Mouse (Mus musculus) kidney, embryonic 16.5 days (tissue): ENCODE measurements around the gene Rdh5. TPM values are rescaled to one million over a fixed set of nuclear protein-coding genes. Genes with fewer than 3 reads are reported as not detected.
A peak's percentile ranks its signal among the peaks of the same experiment; 100 is the strongest.

Source experiments
- ATAC-seq: fragments of 200-750 bp; cut with Nextera tagmentation; 2 replicates; pipeline ENCODE4 v1.8.0; 2017; ENCODE audit warnings: moderate TSS enrichment; ENCODE audit not compliant: low FRiP score, low TSS enrichment
- H3K27ac ChIP-seq: fragments of 300-500 bp; sonication (generic); 2 replicates; pipeline ENCODE4 v1.5.1; 2014; ENCODE audit warnings: low read length
- H3K27me3 ChIP-seq: fragments of 300-500 bp; sonication (generic); 2 replicates; pipeline ENCODE4 v1.6.1; 2014; ENCODE audit warnings: low read length, control low read depth, mixed read lengths; ENCODE audit not compliant: insufficient read depth
- H3K36me3 ChIP-seq: fragments of 300-500 bp; sonication (generic); 2 replicates; pipeline ENCODE4 v1.6.1; 2014; ENCODE audit warnings: low read length, control low read depth, mixed read lengths; ENCODE audit not compliant: insufficient read depth
- H3K4me1 ChIP-seq: fragments of 300-500 bp; sonication (generic); 2 replicates; pipeline ENCODE4 v1.6.1; 2014; ENCODE audit warnings: low read length, control low read depth, mixed read lengths; ENCODE audit not compliant: insufficient read depth
- H3K4me2 ChIP-seq: fragments of 300-500 bp; sonication (generic); replicated peaks from 2 replicates; pipeline ENCODE4 v1.6.1; 2014; ENCODE audit warnings: low read depth, low read length
- H3K4me3 ChIP-seq: fragments of 300-500 bp; sonication (generic); 2 replicates; pipeline ENCODE4 v1.5.1; 2014; ENCODE audit warnings: mild to moderate bottlenecking, low read length
- H3K9ac ChIP-seq: fragments of 300-500 bp; sonication (generic); replicated peaks from 2 replicates; pipeline ENCODE4 v1.6.1; 2014; ENCODE audit warnings: low read length
- H3K9me3 ChIP-seq: fragments of 300-500 bp; sonication (generic); 2 replicates; pipeline ENCODE4 v1.6.1; 2016; ENCODE audit warnings: low read length, control low read depth
- WGBS: fragments of 180-500 bp; shearing (Covaris S2); extraction: QIAGEN DNeasy Blood & Tissue Kit; methylation state at CpG from one replicate; pipeline ENCODE4 v1.1.7; 2014; 5-methylcytosine and 5-hydroxymethylcytosine counted together
- polyA plus RNA-seq: library from polyadenylated mRNA; unstranded; fragments of >200 nt; fragmentation: Nextera tagmentation; extraction: Ambion mirVana; gene quantifications from 2 replicates; pipeline ENCODE4 v1.2.1, GENCODE M21; 2015

The Rdh5 gene
- polyA plus RNA-seq, 1 experiment from 2014 or later = 20.5 TPM

- no peak overlapping the region for H3K9ac ChIP-seq
- no peak overlapping the region for H3K27ac ChIP-seq
- no peak for ATAC-seq
- no peaks in the 10 kb centered on the region for H3K36me3 ChIP-seq
- H3K27me3 ChIP-seq = peaks cover 53% of the 10 kb centered on the region
- no peak overlapping the region for H3K4me3 ChIP-seq
- peaks cover 10% of the 10 kb centered on the region for H3K4me1 ChIP-seq
- 36% methylated on average over 2 of the region's 2 CpGs for WGBS
- H3K4me2 ChIP-seq = no peak overlapping the region
- H3K9me3 ChIP-seq = no peaks in the 10 kb centered on the region
These were observed 8.8 kb upstream of the Rdh5 start for GRCm38 (mm10) chr10:128931441-128931840.

GRCm38 (mm10) chr10:128929638-128930378 is 7.1 kb upstream of the Rdh5 start:
- H3K9ac ChIP-seq = no peak overlapping the region
- H3K4me3 ChIP-seq = no peak overlapping the region
- no peak overlapping the region for H3K27ac ChIP-seq
- H3K27me3 ChIP-seq = peaks cover 40% of the 10 kb centered on the region
- peaks cover 10% of the 10 kb centered on the region for H3K4me1 ChIP-seq
- H3K4me2 ChIP-seq = no peak overlapping the region
- no peaks in the 10 kb centered on the region for H3K9me3 ChIP-seq
- 60% methylated on average over 7 of the region's 7 CpGs for WGBS
- H3K36me3 ChIP-seq = no peaks in the 10 kb centered on the region
- ATAC-seq = no peak

- peaks cover 10% of the 10 kb centered on the region for H3K4me1 ChIP-seq
- H3K4me2 ChIP-seq = no peak overlapping the region
- no peak overlapping the region for H3K9ac ChIP-seq
- peaks cover 25% of the 10 kb centered on the region for H3K27me3 ChIP-seq
- WGBS = 41% methylated on average over 4 of the region's 4 CpGs
- no peaks in the 10 kb centered on the region for H3K36me3 ChIP-seq
- no peaks in the 10 kb centered on the region for H3K9me3 ChIP-seq
- no peak overlapping the region for H3K4me3 ChIP-seq
- no peak for ATAC-seq
- no peak overlapping the region for H3K27ac ChIP-seq
These were observed 5.7 kb upstream of the Rdh5 start for GRCm38 (mm10) chr10:128928356-128928755.

GRCm38 (mm10) chr10:128923935-128924334 is 1.2 kb upstream of the Rdh5 start, which contains the start of gene Bloc1s1:
Gene Bloc1s1 (minus strand): TSS chr10:128924035.
- Histone ChIP-seq H3K9ac (peak within 1 kb of the TSS; percentile 83), H3K27me3 (0 out of 2 replicates have a peak, but pooled peaks cover 3% of the 10 kb centered on the region), H3K4me2 (peak within 1 kb of the TSS; percentile 90), H3K36me3 (no peaks in the 10 kb centered on the region), H3K4me3 (peak within 1 kb of the TSS; percentile 83), H3K9me3 (no peaks in the 10 kb centered on the region), H3K4me1 (peaks cover 44% of the 10 kb centered on the region), H3K27ac (peak within 1 kb of the TSS; percentile 98)
- 68% methylated on average over 9 of the region's 9 CpGs for WGBS
- no peak for ATAC-seq

GRCm38 (mm10) chr10:128923013-128923691 is 464 bp upstream of the Rdh5 start:
- 0 out of 2 replicates have a peak, but pooled peaks cover 3% of the 10 kb centered on the region for H3K36me3 ChIP-seq
- peak overlapping the region; percentile 90 for H3K4me2 ChIP-seq
- WGBS = under 1% methylated on average over 42 of the region's 42 CpGs
- H3K27me3 ChIP-seq = 0 out of 2 replicates have a peak, but pooled peaks cover 3% of the 10 kb centered on the region
- H3K4me3 ChIP-seq = peak overlapping the region; percentile 83
- peak overlapping the region; percentile 83 for H3K9ac ChIP-seq
- peaks cover 48% of the 10 kb centered on the region for H3K4me1 ChIP-seq
- H3K27ac ChIP-seq = peak overlapping the region; percentile 98
- peak; percentile 95 for ATAC-seq
- no peaks in the 10 kb centered on the region for H3K9me3 ChIP-seq

- Histone ChIP-seq H3K4me3 (peak overlapping the region; percentile 83), H3K36me3 (peaks cover 12% of the 10 kb centered on the region), H3K4me2 (peak overlapping the region; percentile 90), H3K9ac (peak overlapping the region; percentile 83), H3K27me3 (0 out of 2 replicates have a peak, but pooled peaks cover 3% of the 10 kb centered on the region), H3K27ac (peak overlapping the region; percentile 98), H3K4me1 (peaks cover 48% of the 10 kb centered on the region), H3K9me3 (no peaks in the 10 kb centered on the region)
- 72% methylated on average over 16 of the region's 16 CpGs for WGBS
- no peak for ATAC-seq
These were observed 536 bp downstream of the Rdh5 start for GRCm38 (mm10) chr10:128921883-128922821.

GRCm38 (mm10) chr10:128921251-128921650 is 1.4 kb downstream of the Rdh5 start:
- peaks cover 48% of the 10 kb centered on the region for H3K4me1 ChIP-seq
- H3K36me3 ChIP-seq = peaks cover 21% of the 10 kb centered on the region
- no peak overlapping the region for H3K4me3 ChIP-seq
- H3K27me3 ChIP-seq = no peaks in the 10 kb centered on the region
- H3K9me3 ChIP-seq = no peaks in the 10 kb centered on the region
- peak overlapping the region; percentile 31; the same call in 1 of the 2 replicates for H3K9ac ChIP-seq
- H3K4me2 ChIP-seq = 0 out of 2 replicates have a peak overlapping the region, but pooled peaks have one; percentile 10
- 43% methylated on average over 1 of the region's 1 CpGs for WGBS
- H3K27ac ChIP-seq = peak overlapping the region; percentile 76
- no peak for ATAC-seq

GRCm38 (mm10) chr10:128920736-128921161 is 1.9 kb downstream of the Rdh5 start:
- Histone ChIP-seq H3K36me3 (peaks cover 24% of the 10 kb centered on the region), H3K9me3 (no peaks in the 10 kb centered on the region), H3K4me1 (peaks cover 48% of the 10 kb centered on the region), H3K27me3 (no peaks in the 10 kb centered on the region), H3K4me3 (no peak overlapping the region), H3K9ac (no peak overlapping the region), H3K27ac (peak overlapping the region; percentile 76), H3K4me2 (0 out of 2 replicates have a peak overlapping the region, but pooled peaks have one; percentile 10)
- 60% methylated on average over 3 of the region's 3 CpGs for WGBS
- no peak for ATAC-seq

- no peak for ATAC-seq
- WGBS = 81% methylated on average over 7 of the region's 7 CpGs
- Histone ChIP-seq H3K4me1 (peaks cover 48% of the 10 kb centered on the region), H3K36me3 (peaks cover 30% of the 10 kb centered on the region), H3K27me3 (no peaks in the 10 kb centered on the region), H3K9me3 (no peaks in the 10 kb centered on the region), H3K9ac (no peak overlapping the region), H3K4me2 (no peak overlapping the region), H3K4me3 (no peak overlapping the region), H3K27ac (peak overlapping the region; percentile 76; the same call in 1 of the 2 replicates)
These were observed 2.7 kb downstream of the Rdh5 start for GRCm38 (mm10) chr10:128919966-128920365.
